Mouse (Mus musculus): ENCODE data around the gene Tom1l2. TPM values are rescaled to one million over a fixed set of nuclear protein-coding genes. Genes with fewer than 3 reads are reported as not detected.

The Tom1l2 gene
- total and polyA plus RNA-seq, 2 experiments from 2014 or later, result 31.3 to 77.3 TPM

- Histone ChIP-seq H3K4me1 (ENCODE audit: control insufficient read depth, insufficient read depth) (peaks cover 21% of the 10 kb centered on the region), H3K36me3 (replicated peaks; ENCODE audit: control insufficient read depth, insufficient read depth, low read length) (no peaks in the 10 kb centered on the region), H3K4me3 (ENCODE audit: low read depth, low read length) (no peak overlapping the region), H3K4me2 (ENCODE audit: low read depth, low read length) (no peak overlapping the region), H3K9ac (replicated peaks; ENCODE audit: low read depth, low read length) (no peak overlapping the region), H3K27ac (ENCODE audit: low read depth) (no peak overlapping the region), H3K9me3 (replicated peaks; ENCODE audit: control insufficient read depth, low read length) (no peaks in the 10 kb centered on the region), H3K27me3 (ENCODE audit: control insufficient read depth, insufficient read depth, low read length) (no peaks in the 10 kb centered on the region)
- WGBS, result 70% methylated on average over 10 of the region's 10 CpGs
- ATAC-seq (ENCODE audit: insufficient read depth, low read depth), result no peak
- DNase-seq (ENCODE audit: low spot score), result no peak
- TF ChIP-seq EP300 (IDR thresholded peaks at IDR 0.05; ENCODE audit: low read depth) (no peak), CTCF (IDR thresholded peaks at IDR 0.05; ENCODE audit: low read depth) (0 out of 2 replicates have a peak, but pooled peaks have one; percentile 5)
Observed at GRCm38 (mm10) chr11:60319257-60320066, 33.2 kb downstream of the Tom1l2 start.

DNA sequence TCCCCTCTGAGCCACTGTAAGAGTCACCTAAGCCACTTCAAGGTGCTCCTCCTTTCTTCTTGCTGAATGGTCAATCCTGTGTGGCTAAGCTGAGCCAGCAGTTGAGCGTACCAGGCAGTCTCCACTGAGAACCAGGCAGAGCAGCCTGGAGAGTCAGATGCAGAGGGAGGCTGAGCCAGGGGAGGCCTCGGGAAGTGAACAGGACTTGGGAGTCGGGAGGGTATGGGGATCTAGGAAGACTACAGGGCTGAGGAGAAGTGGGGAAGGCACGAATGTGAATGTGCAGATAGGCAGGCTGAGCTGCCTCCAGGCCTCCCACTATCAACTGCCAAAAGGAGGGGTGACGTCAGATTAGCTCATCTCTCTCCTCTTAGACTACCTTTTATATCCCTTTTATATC lies 34.0 kb downstream of the Tom1l2 start:
- DNase-seq (ENCODE audit: low spot score), result no peak
- TF ChIP-seq CTCF (IDR thresholded peaks at IDR 0.05; ENCODE audit: low read depth) (no peak), EP300 (IDR thresholded peaks at IDR 0.05; ENCODE audit: low read depth) (no peak)
- Histone ChIP-seq H3K27ac (ENCODE audit: low read depth) (no peak overlapping the region), H3K27me3 (ENCODE audit: control insufficient read depth, insufficient read depth, low read length) (no peaks in the 10 kb centered on the region), H3K4me2 (ENCODE audit: low read depth, low read length) (no peak overlapping the region), H3K4me1 (ENCODE audit: control insufficient read depth, insufficient read depth) (peaks cover 21% of the 10 kb centered on the region), H3K36me3 (replicated peaks; ENCODE audit: control insufficient read depth, insufficient read depth, low read length) (no peaks in the 10 kb centered on the region), H3K9me3 (replicated peaks; ENCODE audit: control insufficient read depth, low read length) (no peaks in the 10 kb centered on the region), H3K9ac (replicated peaks; ENCODE audit: low read depth, low read length) (no peak overlapping the region), H3K4me3 (ENCODE audit: low read depth, low read length) (no peak overlapping the region)
- 39% methylated on average over 5 of the region's 5 CpGs for WGBS
- peak; percentile 39; the same call in 1 of the 2 replicates for ATAC-seq (ENCODE audit: insufficient read depth, low read depth)

DNA sequence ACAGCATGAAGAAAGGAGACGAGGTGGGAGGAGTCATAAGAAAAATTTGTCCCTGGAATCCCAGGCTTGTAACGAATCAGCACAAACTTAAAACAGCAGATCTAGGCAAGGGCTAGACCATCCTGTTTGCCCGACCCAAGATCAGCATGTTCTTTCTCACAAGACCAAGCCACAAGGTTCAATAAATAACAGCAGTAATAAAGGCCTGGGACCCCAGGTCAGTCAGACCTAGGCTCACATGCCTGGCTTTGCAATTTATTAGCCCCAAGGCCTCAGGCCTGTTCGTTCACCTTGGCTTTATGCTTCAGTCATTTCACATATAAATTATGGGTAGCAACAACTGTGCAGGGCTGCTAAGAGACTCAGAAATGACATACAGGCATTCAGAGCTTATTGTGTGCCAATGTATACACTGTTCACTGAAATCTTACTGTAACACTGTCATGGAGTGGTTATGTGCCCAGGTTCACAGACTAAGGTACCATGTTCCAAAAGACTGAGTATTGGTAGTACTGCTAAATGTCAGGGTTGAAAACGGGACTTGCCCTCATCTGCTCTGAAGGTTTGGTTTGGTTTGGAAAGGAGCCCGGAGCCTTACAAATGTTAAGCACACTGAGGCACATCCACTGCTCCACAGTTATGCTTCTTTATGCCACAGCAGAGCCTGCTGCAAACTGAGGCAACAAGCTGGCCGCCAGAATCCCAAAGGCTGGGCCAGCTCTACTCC lies 35.2 kb downstream of the Tom1l2 start:
- TF ChIP-seq CTCF (IDR thresholded peaks at IDR 0.05; ENCODE audit: low read depth), result no peak
- no peak for TF ChIP-seq EP300 (IDR thresholded peaks at IDR 0.05; ENCODE audit: low read depth)
- Histone ChIP-seq H3K27ac (ENCODE audit: low read depth) (no peak overlapping the region), H3K4me2 (ENCODE audit: low read depth, low read length) (no peak overlapping the region), H3K4me1 (ENCODE audit: control insufficient read depth, insufficient read depth) (peaks cover 21% of the 10 kb centered on the region), H3K36me3 (replicated peaks; ENCODE audit: control insufficient read depth, insufficient read depth, low read length) (no peaks in the 10 kb centered on the region), H3K9ac (replicated peaks; ENCODE audit: low read depth, low read length) (no peak overlapping the region), H3K4me3 (ENCODE audit: low read depth, low read length) (no peak overlapping the region), H3K27me3 (ENCODE audit: control insufficient read depth, insufficient read depth, low read length) (no peaks in the 10 kb centered on the region), H3K9me3 (replicated peaks; ENCODE audit: control insufficient read depth, low read length) (no peaks in the 10 kb centered on the region)
- DNase-seq (ENCODE audit: low spot score) (no peak), ATAC-seq (ENCODE audit: insufficient read depth, low read depth) (no peak)
- 66% methylated on average over 7 of the region's 7 CpGs for WGBS

DNA sequence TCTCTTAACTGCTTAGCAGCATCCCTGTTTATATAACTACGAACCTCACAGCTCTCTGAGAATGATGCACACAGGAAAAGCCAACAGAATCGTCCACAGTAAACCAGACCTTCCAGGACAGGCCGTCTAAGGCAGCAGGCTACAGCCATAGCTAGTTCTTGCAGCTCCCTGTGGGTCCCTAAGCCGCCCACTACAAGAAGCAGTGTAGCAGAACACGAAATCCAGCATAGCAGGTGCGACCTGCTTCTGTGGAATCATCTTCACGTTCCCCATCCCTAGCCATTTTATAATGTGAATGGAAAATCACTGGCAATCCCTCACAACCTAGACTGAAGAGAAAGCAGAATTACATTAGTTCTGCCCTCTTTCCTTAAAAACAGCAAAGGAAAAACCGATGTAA lies 35.8 kb downstream of the Tom1l2 start:
- H3K27me3 ChIP-seq (ENCODE audit: control insufficient read depth, insufficient read depth, low read length), result no peaks in the 10 kb centered on the region
- WGBS, result 77% methylated on average over 8 of the region's 8 CpGs
- H3K9ac ChIP-seq (replicated peaks; ENCODE audit: low read depth, low read length), result no peak overlapping the region
- ATAC-seq (ENCODE audit: insufficient read depth, low read depth) (no peak), DNase-seq (ENCODE audit: low spot score) (no peak)
- no peak overlapping the region for H3K4me3 ChIP-seq (ENCODE audit: low read depth, low read length)
- peaks cover 22% of the 10 kb centered on the region for H3K4me1 ChIP-seq (ENCODE audit: control insufficient read depth, insufficient read depth)
- TF ChIP-seq EP300 (IDR thresholded peaks at IDR 0.05; ENCODE audit: low read depth) (no peak), CTCF (IDR thresholded peaks at IDR 0.05; ENCODE audit: low read depth) (no peak)
- no peak overlapping the region for H3K27ac ChIP-seq (ENCODE audit: low read depth)
- H3K4me2 ChIP-seq (ENCODE audit: low read depth, low read length), result no peak overlapping the region
- no peaks in the 10 kb centered on the region for H3K9me3 ChIP-seq (replicated peaks; ENCODE audit: control insufficient read depth, low read length)
- H3K36me3 ChIP-seq (replicated peaks; ENCODE audit: control insufficient read depth, insufficient read depth, low read length), result no peaks in the 10 kb centered on the region

DNA sequence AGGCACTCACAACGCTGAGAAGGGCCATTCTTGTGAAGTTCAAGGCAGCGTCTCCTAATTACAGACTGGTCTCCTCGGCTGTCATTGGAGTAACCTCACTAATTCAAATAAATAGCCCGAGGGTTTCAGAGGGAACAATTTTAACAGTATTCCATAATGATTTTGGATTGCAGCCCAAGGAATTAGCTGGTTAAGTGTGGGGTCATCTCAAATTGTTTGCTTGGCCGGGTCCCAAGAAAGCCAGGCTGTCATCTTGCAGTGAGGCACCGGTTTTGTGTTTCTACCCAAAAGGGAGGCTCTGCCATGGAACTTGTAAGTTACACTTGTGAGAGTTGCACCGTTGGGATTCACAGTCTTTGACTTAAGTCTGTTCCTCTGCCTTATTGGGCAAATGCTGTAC lies 36.5 kb downstream of the Tom1l2 start:
- no peak for TF ChIP-seq EP300 (IDR thresholded peaks at IDR 0.05; ENCODE audit: low read depth)
- no peak for TF ChIP-seq CTCF (IDR thresholded peaks at IDR 0.05; ENCODE audit: low read depth)
- H3K9me3 ChIP-seq (replicated peaks; ENCODE audit: control insufficient read depth, low read length), result no peaks in the 10 kb centered on the region
- H3K27me3 ChIP-seq (ENCODE audit: control insufficient read depth, insufficient read depth, low read length), result no peaks in the 10 kb centered on the region
- H3K4me1 ChIP-seq (ENCODE audit: control insufficient read depth, insufficient read depth), result peaks cover 25% of the 10 kb centered on the region
- 68% methylated on average over 7 of the region's 7 CpGs for WGBS
- DNase-seq (ENCODE audit: low spot score), result no peak
- no peak overlapping the region for H3K4me3 ChIP-seq (ENCODE audit: low read depth, low read length)
- no peak overlapping the region for H3K27ac ChIP-seq (ENCODE audit: low read depth)
- no peak overlapping the region for H3K4me2 ChIP-seq (ENCODE audit: low read depth, low read length)
- no peaks in the 10 kb centered on the region for H3K36me3 ChIP-seq (replicated peaks; ENCODE audit: control insufficient read depth, insufficient read depth, low read length)
- no peak for ATAC-seq (ENCODE audit: insufficient read depth, low read depth)
- H3K9ac ChIP-seq (replicated peaks; ENCODE audit: low read depth, low read length), result no peak overlapping the region
